Mouse (Mus musculus) urinary bladder, postnatal 25 days (tissue): ENCODE measurements around the gene Kif1a.

ENCODE experiments used
- DNase-seq: peaks from one replicate; pipeline ENCODE4 v3.0.0; 2022; ENCODE audit warnings: low spot score

Kif1a gene

DNA sequence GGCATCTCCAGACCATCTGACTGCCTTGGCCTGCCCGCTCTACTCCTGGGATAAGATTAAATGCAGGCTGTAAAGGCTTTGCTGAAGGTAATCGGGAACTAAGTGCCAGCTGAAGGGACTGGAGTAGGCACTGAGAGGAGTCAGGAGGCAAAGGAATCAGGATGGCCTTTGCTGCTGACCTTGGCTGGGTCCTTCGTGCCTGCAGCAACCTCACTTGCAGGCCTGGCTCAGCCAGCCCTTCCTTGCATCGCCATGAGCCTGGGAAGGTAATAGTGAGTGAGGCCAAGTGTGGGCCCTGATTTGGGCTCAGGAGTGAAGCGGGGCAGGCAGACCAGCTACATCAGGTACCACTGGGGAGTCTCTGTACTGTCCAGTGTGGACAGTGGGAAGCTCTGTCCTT lies 2.8 kb downstream of the Kif1a start:
- no peak for DNase-seq

DNA sequence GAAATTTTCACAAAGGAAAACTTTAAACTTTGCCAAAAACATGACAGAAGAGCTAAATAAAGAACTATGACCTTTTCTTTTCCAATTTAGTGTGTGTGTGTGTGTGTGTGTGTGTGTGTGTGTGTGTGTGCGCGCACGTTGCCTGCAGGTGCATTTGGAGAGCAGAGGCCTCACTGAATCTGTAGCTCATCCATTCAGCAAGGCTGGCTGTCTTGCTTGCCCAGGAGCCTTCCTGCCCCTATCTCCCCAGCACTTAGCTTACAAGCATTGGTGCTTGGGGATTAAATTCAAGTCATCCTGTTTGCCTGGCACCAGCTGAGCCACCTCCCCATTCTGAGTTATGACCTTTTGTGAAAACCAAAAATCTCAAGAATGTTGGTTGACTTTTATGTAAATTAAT lies 9.2 kb downstream of the Kif1a start:
- DNase-seq, result no peak

DNA sequence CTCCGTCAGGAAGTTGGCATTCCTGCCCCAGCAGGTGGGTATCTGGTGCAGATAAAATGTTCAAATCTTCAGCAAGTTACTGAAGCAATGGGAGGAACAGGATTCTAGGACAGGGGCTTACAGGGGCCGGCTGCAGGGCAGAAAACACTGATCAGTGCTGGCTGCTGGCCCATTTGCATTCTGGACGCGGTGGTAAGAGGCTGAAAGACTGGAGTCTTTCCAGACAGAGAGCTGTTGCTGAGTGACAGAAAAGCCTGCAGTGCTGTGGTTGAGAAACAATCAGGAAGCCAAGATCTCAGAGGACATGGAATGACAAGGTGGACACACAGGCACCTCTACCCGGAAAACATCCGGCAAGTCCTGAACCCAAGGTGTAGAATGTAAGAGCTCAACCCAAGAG lies 16.6 kb downstream of the Kif1a start:
- no peak for DNase-seq

DNA sequence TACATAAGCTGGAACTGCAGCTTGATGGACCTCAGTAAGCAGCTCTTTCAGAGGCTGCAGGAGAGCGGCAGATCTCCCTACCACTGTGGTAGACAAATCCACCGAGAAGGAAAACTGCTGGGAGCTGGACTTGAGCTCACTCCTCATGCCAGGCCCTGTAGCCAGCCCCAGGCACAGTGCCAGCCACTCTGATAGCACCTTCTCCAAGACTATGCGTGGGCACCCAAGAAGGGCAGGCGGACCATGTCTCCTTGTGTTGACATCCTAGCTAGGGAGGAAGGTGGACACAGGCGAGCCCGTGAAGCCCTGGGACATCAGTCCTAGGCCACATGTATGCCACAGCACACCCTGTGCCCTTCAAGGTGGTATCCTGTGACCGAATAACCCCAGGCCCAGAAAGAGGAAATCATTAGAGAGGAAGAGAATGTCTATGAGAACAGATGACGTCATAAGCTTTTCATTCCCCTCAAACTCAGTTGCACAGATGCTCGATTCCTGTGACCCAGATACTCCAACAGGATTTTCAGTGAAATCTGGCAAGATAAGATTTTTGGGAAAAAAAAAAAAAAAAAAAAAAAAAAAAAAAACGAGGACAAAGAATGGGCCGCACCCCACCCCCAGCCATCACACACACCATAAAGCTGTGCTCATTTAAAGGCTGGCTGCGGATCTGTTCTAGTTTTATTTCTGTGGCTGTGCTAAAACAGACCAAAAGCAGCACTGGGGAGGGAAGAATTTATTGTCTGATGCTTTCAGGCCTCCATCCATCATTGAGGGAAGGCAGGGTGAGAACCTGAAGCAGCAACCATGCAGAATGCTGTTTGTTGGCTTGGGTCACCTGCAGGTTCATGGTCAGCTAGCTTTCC lies 18.1 kb downstream of the Kif1a start:
- DNase-seq, result no peak

DNA sequence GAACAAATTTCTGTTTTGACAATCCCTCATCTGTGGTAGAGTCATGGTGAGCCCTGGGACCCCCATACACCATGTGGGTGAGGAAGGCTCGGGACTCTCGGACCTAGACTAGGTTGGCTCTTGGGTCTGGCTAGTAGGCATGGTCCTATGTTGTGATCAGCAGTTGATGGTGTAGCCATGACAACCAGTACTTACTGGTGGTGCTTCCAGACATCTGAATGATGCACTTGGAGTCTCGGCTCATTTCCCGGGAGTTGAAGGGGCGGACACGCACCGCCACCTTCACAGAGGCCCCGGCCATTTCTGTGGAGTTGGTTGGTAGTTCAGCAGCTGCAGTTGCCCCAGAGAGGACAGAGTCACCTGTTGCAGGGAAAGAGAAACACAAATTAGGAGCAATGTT lies 19.6 kb downstream of the Kif1a start:
- no peak for DNase-seq

DNA sequence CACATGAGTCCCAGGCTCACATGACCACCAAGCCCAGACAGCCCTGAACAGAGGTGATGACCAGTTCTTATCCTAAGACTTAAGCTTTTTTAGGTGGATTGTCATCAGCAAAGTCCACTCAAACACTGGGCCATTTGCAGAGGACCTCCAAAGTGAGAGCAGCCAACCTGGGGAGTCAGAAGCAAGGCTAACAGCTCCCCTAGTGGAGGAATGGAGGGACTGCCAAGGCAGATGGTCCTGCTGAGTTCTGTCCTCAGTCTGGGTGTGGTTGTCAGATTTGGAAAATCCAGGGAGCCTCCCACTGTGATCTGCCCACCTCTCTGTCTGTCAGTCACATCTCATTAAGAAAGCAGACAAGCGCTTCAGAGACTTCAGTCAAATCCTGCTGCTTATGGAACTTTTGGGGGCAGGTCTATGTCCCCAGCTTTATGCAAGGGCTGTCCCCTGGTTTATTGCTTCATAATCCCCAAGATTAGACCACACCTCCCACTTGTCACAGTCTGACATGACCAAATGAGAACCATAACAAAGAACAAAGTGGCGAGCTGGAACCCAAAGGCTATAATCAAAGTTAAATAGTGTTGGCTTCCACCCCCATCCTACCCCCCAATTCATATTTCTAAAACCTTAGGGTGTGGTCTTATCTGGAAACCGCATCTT lies 20.7 kb downstream of the Kif1a start:
- no peak for DNase-seq

DNA sequence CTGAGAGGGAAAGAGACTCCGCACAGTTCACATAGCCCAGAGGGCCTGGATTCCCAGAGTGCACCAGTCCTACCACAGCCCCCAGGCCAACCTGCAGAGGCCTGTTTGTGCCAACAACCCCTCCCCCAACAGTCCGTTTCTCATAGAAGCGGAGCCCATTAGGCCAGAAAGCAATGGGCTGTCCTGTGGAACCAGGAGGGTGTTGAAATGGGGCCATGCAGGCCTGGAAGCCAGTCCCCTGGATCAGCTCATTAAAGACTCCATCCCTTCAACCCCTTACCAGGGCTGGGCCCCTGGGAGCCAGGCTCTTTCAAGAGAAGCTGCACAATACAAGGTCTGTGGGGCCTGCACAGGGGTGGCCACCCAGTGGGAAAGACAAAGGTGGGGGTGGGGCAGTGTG lies 22.1 kb downstream of the Kif1a start:
- no peak for DNase-seq

DNA sequence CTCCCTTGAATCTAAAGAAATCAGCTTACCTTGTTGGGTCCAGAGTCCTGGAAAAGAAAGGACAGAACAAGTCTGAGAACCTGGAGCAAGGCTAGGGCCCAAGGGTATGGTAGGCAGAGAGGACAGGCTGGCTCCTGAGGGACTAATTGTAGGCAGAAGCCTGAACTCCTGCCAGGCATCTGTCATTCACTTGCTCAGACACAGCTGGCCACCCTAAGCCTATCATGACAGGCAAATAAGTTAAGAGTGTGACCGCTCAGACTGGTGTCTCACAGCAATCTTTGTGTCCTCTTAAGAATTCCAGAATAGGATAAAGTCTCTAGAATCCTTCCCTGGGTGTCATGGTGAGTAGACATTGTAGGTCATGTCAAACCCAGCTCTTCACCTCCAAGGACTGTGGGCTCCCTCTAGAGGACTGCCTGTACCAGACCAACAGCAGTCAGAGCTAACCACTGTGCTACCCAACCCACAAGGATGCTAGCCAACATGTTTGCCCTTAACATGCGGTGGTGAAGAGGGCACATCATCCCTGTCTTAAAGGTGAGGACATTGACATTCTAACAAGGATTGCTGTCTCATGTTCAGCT lies 29.4 kb downstream of the Kif1a start:
- no peak for DNase-seq

DNA sequence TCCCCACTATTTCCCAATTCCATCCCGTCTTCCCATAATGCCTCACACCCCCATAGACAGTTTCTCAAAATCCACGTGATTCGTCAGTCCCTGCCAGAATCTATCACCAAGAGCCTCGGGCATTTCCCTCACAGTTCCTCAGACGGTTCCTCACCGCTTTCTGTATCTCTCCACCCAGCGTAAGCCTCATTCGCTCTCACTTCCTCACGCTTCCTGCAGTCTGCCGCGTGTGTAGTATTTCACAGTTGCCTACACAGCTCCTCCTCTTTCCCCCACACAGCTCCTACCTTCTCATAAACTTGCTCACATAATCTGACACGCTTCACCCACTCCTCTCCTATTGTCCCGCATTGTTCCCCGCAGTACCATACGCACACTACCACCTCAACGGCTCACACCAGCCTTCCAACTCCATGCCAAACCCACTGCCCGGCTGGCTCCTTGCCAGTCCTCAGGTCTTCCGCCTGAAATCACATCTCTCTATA lies 30.2 kb downstream of the Kif1a start:
- DNase-seq, result no peak

DNA sequence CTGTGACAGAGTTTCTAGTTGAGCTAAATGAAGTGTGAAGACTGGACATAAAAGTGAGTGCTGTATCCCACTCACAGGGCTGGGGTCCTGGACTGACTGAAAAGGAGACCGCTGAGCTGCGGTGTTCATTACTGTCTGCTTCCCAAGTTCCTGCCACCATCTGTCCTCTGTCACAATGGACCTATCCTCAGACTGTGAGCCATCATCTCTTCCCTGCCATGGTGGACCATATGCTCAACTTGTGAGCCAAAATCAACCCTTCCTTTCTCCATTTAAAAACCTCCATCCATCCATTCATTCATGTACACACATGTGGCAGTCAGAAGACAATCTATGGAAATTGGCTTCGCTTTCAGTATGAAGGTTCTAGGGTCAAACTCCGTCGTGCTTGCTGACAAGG lies 30.9 kb downstream of the Kif1a start:
- no peak for DNase-seq

DNA sequence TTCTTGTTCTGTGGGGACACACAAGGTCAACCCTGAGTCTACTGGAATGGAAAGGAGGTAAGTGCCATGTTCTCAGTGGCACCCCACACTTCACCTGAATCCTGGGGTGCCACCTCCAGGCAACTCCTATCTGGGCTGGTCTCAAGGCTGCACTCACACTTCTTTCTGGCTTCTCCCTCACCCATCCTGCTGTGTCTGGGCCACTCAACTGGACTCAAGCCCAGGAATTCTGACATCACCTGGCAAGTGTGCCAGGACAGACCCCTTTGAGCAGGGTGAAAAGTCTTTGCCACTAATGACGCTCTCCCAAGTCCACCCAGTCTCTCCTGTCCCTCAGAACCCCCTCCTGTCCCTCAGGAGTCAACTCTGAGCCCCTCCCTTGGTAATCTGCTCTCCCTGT lies 33.2 kb downstream of the Kif1a start:
- no peak for DNase-seq

DNA sequence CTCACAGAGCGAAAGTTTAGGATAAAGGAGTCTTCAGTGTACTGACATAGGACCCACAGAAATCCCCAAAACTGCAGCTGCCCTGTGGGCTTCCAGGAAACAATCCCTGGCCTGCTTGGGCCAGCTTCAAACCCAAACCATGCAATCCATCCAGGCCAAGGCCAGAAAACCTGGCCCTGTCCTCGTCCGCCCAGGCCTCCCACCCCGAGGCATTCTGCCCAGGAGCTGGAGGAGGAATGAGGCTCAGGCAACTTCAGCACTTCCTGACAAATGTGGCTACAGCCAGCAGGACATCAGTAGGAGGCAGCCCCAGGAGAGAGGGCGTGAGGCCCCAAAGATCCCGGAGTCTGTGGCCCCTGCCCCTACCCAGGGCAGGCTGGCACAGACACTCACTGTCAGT lies 36.1 kb downstream of the Kif1a start:
- no peak for DNase-seq

DNA sequence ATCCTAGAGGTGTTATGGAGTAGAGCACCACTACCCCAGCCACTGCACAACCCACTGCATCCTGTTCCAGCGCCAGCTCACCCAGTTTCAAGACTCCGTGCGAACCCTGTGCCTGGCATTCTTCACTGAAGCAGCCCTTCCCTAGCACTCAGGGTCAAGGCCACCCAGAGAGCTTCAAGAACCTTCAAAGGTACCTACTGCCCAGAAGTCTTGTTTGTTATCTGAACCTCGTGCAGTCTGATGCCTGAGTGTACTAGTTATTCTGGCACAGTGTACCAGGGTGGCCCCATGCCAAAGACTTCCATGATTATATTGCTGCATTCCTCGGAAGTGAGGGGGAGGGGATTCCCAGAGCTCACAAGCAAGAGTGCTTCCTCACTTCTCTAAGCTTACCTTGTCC lies 38.1 kb downstream of the Kif1a start:
- no peak for DNase-seq

DNA sequence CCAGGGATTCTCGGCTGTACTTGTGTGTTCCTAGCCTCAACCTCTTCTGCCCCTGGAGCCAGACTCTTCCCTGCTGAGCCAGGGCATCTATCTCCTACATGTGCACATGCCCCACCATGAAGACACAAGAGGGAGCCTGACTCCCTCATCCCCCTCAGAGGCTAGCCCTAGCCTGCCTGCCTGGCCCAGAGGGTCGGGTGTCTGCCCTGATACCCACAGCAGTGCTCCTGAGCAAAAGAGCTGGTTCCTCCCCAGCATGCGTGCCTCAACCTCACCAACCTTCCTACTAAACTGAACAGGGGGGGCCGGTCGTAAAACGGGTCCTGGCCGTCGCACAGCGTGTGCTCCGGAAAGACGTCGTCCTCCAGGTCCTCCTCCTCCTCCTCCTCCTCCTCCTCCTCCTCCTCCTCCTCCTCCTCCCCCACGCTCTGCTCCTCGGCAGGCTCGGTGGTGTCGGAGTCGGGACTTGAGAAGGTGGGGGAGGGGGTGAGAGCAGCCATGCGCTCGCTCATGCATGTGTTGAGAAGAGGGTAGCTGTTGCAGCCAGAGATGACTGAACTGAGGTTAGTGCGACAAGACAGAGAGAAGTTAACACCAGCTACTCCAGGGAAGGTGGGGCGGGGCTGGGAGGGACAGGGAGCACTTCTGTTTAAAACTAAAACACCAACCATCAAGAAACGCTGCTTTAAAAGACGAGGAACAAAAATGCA lies 50.5 kb downstream of the Kif1a start:
- DNase-seq, result no peak

DNA sequence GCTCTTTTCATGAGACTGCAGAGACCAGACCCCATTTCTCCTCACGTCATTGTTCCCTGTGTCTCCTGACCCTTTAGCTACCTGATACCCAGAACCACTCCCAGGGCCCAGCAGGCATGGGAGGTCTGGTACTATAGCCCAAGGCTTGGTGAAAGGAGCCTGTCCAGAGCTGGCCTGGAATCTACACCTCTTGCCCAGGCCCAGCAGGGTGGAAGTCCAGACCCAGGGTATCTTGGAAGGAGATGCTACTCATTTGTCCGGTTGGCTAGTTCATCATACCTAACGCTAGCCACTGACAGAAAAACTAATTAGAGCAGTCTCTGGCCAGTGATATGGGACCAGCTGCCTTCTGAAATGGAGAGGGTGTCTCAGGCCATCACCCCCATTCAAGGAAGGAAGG lies 51.7 kb downstream of the Kif1a start:
- no peak for DNase-seq

DNA sequence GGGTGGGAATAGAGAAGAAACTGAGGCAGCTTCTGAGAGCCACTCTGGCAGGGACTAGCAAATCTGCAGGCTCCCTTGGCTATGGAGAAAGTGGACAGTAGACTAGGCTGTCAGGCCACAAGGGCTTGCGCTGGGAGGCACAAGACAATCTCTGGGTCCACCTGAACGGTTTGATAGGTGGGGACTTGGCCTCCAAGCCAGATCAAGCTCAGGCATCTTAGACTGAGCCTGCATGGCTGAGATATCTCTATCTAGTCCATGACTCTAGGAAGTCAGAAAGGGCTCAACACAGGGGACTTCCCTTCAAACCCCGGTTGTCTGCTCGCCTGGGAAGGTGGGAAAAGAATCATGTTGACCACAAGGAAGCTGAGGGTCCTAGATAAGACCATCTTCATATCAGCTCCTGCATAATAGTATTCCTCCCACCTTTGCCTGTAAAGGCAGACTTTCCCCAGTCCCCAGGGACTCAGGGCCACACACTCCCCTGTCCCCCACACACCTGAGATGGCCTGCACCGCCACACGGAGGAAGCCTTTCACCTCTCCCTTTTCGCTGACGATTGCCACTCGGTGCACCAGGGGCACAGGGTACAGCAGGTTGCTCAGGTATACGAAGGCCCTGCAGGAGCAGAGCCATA lies 55.5 kb downstream of the Kif1a start:
- no peak for DNase-seq

DNA sequence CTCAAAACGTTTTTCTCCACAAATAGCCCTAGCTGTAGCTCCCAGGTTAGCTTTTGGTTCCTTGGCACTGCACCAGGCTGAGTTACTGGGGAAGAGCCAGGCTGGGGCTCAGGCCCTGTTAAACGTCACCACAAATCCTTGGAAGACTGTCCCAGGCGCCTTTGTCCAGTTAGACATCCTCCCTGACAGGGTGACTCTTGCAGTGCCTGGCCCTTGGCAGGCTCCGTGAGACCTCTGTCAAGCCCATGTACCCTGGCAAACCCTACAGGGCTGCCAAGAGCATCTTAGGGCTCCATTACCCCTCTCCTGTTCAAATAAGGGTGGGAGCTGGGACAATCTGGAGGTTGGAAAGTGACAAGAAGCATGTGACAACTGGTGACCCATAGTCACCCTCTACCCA lies 65.8 kb downstream of the Kif1a start:
- DNase-seq, result no peak

DNA sequence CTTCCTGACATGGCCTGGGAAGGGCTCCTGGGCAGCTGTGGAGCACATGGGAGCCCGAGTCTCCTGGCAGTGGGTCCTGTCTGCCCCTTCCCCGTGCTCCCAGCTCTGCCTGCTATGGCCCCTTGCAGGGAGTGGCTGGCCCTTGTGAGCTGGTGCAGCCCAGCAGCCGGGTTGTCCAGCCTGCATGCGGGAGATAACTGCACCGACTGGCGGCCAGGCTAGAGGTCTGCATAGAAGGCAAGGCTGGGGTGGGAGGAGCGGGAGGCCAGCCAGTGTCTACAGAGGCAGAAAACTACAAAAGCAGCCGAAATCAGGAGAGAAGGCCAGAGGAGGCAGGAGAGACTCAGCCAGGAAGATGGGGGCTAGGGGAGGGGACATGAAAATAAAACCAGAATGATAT lies 67.8 kb downstream of the Kif1a start:
- no peak for DNase-seq

DNA sequence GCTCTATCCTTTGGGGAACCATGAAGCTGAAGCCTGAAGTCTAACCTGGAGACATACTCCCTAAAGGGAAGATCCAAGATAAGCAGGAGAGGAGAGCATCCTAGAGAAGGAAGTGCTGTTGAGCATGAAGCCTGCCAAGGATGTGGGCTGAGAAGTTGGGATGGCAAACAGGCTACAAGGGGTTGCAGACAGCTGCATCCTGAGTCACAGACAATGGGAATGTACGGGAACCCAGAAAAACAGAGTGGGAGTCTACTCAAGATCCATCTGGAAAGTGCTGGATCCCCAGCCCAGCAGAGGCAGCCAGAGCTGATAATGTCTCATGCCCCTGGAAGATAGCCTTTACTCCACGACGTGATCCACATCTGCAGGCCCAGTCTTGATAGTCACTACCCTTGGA lies 70.6 kb downstream of the Kif1a start:
- DNase-seq, result no peak

DNA sequence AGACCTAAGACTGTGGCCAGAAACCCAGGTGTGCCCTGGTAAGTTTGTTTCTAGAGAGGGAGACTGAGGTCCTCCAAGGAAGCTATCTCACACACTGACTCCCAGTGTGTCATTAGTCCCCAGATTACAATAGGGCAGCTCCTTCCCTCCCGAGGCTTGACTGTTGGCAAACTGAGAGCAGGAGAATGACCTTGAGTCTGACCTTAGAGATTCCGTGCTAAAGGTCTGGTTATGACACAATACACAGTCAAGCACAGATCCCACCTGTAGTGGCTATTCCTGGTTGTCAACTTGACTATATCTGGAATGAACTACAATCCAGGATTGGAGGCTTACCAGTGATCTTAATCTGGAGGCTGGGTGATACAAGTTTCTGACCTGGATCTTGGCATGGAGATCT lies 71.7 kb downstream of the Kif1a start:
- DNase-seq, result no peak

DNA sequence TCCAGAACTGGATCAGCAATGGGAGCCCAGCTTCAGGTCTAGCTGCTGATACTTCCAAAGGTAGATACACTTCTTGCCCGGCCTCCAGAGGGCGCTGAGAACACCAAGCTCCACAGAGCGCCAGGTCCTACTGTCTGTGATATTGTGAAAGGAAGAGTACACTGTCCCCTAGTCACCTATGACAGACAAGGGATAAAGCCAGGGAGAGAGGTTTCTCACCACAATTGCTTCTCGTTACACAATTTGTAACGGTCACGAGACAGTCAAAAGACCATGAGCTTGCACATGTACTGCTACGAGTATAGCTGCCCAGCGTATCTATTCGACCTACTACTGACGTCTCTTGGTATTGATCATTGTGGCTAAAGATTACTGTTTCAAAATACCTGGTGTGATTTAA lies 72.4 kb downstream of the Kif1a start:
- no peak for DNase-seq

DNA sequence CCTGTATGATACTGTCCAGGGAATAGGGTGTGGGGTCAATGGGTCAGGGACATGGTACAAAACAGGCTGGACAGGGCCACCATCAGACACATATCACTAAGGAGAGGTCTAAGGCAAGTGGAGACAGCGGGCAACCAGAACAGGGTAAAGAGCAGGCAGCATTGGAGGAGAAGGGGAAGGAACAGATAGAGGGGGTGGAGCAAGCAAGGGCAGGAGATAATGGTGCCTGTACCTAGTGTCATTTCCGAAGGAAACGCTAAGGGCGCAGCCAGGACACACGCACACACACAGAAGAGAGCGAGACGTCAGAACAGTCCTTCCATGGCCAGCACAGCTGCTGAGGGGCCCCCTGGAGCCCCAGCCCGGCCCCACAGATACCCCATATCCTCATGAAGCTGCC lies 75.2 kb downstream of the Kif1a start:
- DNase-seq, result no peak
